Mouse (Mus musculus) R1 (cell line): ENCODE measurements around the gene Gm9507.
"Not testable (repeated sequence)": the region's sequence is repeated elsewhere in the genome, so short reads cannot be mapped to it uniquely, and the experiment has no call there.

Experiments used
- DNase-seq: peaks from one replicate; pipeline ENCODE4 v3.0.0-alpha.2; 2018; ENCODE audit warnings: low read depth, low spot score

Gene Gm9507

DNA sequence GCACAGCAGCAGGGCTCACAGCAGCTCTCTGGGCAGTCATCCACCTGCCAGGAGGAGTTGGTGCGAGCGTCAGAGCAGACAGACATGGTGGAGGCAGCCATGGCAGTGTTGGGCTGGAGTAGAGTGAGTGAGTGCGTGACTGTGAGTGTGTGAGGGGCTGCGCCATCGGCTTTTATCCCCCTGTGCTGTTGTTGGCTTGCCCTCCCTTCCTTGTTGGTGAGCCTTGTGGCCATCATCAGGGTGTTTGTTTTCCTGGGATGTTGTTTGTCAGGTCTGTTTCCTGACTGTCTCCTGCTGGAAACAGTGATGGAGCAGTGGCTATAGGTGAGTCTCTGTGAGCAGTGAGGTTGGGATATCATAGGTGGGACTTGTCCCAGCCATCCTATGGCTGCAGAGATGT is at the start of gene Gm9507:
Gm9507 (minus strand) TSS at position 101 of the 400 bp plus-strand sequence.
- DNase-seq: no peak

DNA sequence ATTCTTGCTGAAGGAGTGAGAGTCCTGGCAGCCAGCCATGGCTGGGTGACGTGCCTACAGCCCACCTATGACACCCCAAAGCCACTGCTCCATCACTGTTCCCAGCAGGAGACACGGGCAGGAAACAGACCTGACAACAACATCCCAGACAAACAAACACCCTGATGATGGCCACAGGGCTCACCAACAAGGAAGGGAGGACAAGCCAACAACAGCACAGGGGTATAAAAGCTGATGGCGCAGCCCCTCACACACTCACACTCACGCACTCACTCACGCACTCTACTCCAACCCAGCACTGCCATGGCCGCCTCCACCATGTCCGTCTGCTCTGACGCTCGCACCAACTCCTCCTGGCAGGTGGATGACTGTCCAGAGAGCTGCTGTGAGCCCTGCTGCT is 40.9 kb upstream of the Gm9507 start, which contains the start of gene Gm10318:
Gm10318 (plus strand) TSS at position 301 of the 400 bp plus-strand sequence.
- DNase-seq: no peak

DNA sequence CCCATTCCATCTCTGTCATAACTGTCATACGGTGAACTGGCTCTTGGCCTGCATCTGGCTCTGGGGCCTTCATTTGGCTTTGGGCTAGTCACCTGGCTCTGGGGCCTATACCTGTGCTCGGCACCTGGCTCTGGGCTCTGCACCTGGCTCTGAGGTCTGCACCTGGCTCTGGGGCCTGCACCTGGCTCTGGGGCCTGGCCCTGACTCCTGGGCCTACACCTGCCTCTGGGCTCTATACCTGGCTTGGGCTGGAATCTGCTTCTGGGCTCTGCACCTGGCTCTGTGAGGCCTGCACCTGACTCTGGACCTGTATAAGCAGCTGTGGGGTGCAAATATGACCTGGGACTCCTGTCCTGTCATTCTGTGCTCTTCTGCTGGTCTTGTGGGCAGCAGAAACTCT is 35.9 kb upstream of the Gm9507 start:
- DNase-seq: no peak

DNA sequence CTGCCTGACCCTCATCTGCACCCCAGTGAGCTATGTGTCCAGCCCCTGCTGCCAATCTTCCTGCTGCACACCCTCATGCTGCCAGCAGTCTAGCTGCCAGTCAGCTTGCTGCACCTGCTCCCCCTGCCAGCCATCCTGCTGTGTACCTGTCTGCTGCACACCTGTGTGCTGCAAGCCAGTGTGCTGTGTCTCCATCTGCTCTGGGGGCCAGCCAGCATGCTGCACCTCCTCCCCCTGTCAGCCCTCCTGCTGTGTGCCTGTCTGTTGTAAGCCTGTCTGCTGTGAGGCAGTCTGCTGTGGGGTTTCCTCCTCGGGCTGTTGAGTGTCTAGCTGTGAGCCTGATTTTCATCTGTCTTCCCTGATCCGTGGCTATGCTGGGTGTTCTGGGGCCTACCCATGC is 35.3 kb upstream of the Gm9507 start:
- no peak for DNase-seq

DNA sequence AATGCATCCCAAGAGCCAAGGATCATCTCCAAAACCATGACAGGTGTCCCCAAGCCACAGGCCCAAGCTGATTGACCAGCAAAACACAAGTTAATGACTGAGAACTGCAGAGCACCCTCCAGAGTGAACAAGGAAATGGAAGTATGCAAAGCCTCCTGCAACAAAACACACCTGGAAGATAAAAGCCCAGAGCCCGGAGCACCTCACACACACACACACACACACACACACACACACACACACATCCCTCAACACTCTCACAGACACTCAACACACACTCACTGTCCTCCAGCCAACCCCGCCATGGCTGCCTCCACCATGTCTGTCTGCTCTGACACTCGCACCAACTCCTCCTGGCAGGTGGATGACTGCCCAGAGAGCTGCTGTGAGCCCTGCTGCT is 34.9 kb upstream of the Gm9507 start, which contains the start of gene Gm36176:
Gm36176 (plus strand) TSS at position 301 of the 400 bp plus-strand sequence.
- DNase-seq: no peak

DNA sequence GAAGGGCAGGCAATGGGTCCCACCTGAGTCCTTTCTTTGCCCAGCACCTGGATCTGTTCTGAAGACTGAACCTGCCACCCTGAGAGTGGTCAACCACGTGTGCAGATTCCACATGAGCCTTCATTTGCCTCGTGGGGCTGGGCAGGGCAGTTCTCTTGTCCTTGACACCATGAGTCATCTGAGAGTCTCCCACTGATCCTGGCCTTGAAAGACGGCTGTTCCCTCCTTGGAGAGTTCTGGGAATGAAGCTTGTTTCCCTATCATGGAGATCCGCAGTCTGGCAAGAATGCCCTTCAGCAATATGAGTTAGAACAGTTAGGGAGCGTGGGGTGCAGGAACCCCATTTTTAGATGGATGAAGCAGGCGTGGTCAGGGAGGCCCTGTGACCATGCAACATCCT is 27.4 kb upstream of the Gm9507 start:
- no peak for DNase-seq

DNA sequence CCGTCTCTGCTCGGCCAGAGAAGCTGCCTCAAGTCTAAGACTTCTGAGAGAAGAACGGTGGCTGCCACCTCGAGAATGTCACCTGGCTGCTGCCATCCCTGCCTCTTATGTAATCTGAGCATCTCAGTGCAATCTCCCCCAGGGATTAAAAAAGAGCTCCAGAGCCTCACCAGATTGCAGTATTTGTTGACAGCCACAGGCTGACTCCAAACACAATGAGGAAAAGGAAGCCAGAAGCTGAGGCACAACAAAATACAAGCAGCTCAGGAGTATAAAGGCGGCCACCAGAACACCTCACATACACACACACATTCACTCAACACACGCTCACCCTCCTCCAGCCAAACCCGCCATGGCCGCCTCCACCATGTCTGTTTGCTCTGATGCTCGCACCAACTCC is 24.0 kb upstream of the Gm9507 start, which contains the start of gene Krtap10-10:
Krtap10-10 (plus strand) TSS at position 301 of the 400 bp plus-strand sequence.
- no peak for DNase-seq

DNA sequence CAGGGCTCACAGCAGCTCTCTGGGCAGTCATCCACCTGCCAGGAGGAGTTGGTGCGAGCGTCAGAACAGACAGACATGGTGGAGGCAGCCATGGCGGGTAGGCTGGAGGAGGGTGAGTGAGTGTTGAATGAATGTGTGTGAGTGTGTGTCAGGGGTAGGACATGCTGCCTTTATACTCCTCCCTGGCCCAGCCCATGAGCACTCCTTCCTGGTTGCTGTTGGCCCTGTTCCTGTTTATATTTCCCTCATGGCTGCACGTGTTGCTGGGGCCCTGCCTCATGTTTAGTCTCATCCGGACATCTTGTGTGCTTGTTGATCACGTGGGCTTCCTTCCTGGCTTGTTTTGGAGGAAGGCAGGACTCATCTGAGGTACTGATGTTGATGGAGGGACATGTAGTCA is 15.3 kb upstream of the Gm9507 start, which contains the start of gene Krtap10-4:
Krtap10-4 (minus strand) TSS at position 145 of the 400 bp plus-strand sequence.
- DNase-seq: no peak

DNA sequence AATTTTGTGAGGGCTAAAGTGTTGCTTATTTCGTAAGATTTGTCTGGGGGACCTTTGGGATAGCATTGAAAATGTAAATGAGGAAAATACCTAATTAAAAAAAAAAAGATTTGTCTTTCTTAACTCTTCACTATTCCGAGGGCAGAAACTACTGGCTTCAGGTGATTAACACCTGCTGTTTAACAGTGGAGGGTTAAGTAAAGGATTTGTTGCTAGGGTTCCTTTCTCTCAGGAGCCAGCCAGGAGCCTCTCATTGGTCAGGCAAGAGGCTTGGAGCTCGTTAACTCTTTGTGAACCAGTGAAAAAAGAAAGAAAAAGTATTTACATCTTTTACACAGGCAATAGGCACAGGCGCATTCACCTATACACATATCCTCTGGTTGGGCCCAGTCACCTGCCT is 7.6 kb upstream of the Gm9507 start:
- DNase-seq: no peak

DNA sequence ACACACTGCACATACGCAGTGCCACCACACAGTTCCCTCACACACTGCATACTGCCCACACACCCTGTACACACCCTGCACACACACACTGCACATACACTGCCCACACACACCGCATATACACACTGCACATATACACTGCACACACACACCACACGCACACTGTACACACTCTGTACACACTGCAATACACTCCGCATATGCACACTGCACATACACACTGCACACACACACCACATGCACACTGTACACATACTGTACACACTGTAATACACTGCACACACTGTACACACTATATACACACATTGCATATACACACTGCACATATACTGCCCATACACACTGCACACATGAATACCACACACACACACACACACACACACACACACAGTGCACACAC is 6.9 kb upstream of the Gm9507 start:
- DNase-seq: no peak

DNA sequence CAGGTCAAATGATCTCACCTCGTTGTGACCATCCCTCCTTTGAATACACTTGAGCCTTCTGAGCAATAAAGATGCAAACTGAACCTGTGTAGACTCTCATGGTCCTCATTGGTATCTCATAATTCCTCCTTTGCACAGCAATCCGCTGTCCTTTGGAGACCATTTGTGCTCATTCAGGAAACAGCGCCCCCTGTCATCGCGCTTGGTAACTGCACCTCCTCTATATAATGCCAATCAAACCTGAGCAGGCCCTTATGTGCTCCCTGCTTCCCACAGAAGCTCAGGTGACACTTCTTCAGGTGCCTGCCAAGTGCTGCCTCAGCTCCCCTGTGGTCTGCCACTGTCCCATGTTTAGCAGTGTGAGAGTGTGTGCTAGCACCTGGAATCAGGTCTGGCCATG is 3.9 kb upstream of the Gm9507 start:
- DNase-seq: peak; percentile 40

DNA sequence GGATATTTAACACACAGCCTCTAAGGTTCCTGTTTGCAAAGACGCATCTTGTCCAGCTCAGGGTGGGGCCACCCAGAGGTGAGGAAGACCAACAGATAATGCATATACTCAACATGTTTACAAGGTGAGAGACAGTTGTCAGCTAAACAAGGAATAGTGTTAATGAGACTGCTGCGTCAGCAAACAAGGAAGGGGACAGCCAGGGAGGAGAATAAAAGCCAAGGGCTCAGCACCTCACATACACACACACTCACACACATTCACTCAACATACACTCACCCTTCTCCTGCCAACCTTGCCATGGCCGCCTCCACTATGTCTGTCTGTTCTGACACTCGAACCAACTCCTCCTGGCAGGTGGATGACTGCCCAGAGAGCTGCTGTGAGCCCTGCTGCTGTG is 2.7 kb upstream of the Gm9507 start, which contains the start of gene Gm2696:
Gm2696 (plus strand) TSS at position 301 of the 400 bp plus-strand sequence.
- DNase-seq: no peak

DNA sequence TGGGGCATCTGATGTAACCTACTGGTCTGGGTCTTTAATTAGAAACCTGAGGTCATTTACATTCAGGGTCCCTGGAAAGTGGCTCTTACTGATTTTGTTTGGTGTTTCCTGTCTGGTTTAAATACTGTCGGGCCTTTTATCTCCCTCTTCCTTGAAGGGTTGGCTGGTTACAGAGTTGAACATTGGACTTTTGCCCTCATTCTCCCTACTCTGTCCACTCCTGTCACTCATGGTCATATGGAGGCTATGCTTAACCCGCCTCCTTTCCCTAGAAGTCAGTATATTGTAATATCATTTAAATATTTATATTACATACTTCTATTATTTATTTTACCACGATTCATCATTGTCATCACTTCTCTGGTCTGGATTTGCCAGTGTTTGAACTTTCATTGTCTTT is 7.5 kb downstream of the Gm9507 start:
- no peak for DNase-seq

DNA sequence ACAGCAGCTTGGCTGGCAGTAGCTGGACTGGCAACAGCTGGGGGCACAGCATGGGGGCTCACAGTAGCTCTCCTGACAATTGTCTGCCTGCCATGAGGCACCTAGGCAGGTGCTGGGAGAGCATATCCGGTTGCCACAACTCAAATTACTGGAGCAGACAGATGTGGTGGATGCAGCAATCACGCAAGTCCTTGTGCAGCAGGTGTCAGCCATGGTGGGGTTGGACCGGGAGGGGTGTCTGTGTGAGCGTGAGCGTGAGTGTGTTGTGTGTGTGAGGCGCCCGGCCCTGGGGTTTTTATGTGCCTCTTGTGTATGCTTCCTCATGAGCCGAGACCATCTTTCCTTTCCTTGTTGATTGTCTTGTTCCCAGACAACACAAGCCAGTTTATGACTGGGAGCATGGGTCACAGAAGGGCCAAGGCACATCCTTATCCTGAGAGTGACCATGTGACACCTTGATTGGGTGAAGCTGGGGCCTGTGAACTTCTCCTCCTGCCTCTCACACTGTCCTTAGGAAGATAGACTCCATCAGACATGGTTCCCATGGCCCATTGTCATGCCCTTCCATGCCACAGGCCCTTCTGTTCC is 12.6 kb downstream of the Gm9507 start, which contains the start of gene Gm19668:
Gm19668 (minus strand) TSS at position 213 of the 588 bp plus-strand sequence.
- peak; percentile 11 for DNase-seq

DNA sequence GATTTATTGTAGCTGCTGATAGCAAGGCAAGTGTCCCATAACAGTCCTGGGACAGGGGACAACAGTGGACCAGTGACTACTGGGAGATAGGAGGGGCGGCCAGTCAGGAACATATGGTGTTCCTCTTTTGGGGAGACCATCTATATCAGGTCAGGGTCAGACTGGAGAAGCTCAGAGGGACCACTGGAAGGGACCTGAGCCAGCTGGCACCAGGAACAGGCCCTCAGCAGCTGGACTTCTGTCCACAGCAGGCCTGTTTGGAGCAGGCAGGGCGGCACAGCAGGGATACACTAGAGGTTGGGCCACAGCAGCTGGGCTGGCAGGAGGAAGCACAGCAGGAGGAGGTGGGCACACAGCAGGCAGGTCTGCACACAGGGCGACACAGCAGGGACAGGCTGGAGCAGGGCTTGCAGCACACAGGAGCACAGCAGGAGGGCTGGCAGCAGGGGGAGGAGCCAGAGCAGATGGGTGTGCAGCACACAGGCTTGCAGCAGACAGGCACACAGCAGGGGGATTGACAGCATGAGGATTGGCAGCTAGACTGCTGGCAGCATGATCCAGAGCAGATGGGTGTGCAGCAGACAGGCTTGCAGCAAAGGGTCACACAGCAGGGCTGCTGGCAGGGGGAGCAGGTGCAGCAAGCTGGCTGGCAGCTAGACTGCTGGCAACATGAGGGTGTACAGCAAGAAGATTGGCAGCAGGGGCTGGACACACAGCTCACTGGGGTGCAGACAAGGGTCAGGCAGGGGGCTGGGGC is 13.3 kb downstream of the Gm9507 start:
- DNase-seq: not testable (repeated sequence)

DNA sequence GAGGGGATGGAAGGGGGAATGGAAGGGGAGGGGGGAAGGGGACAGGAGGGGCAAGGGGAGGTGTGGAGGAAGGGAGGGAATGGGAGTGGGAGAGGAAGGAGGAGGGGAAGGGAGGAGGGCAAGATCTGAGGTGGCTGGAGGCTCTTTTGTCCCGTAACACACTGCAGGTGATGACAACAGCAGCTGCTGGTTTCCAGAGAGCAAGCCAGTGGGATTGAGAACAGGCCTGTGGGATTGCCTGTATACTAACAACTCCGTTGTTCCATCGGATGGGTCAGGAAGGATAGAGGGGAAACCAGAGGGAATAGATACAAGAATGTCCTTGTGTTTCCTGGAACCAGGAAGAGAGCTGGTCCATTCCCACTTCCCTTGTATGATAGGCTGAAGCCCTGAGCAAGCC is 14.0 kb downstream of the Gm9507 start:
- DNase-seq: no peak

DNA sequence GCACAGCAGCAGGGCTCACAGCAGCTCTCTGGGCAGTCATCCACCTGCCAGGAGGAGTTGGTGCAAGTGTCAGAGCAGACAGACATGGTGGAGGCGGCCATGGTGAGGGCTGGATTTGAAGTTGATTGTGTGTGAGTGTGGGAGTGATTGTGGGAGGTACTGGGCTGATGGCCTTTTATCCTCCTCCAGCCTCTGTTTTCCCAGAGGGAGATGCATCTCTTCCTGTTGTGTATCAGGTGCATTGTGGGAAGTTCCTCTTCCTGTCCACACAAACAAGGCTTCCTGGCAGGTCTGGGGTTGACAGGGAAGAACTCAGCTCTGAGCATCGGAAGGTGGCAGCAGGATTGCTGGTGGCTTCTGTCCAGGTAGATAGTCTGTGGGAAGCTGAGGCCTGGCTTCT is 16.7 kb downstream of the Gm9507 start, which contains the start of gene Gm9639:
Gm9639 (minus strand) TSS at position 101 of the 400 bp plus-strand sequence.
- no peak for DNase-seq

DNA sequence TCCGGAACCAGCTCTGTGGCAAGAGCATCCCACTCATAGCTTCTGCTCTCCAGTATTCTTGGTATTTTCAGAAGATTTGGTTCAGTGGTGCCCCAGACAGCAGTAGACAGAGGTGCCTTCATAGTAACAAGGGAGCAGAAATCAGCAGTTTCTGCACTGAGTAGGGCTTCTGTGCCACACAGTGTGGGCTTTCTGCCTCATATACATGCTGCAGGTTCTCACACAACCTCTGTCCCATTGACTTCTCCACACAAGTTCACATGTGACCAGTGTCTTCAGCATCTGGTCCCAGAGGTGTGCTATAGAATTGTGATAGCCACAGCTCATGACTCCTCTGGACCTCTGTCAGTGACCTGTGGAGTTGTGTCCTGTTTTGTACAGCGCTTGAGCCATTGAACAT is 23.0 kb downstream of the Gm9507 start:
- no peak for DNase-seq

DNA sequence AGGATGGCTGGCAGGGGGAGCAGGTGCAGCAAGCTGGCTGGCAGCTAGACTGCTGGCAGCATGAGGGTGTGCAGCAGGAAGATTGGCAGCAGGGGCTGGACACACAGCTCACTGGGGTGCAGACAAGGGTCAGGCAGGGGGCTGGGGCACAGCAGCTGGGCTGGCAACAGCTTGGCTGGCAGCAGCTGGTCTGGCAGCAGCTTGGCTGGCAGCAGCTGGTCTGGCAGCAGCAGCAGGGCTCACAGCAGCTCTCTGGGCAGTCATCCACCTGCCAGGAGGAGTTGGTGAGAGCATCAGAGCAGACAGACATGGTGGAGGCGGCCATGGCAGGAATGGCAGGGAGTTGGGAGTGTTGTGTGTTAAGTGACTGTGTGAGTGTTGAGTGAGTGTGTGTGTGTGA is 23.8 kb downstream of the Gm9507 start, which contains the start of gene Gm7137:
Gm7137 (minus strand) TSS at position 325 of the 400 bp plus-strand sequence.
- DNase-seq: not testable (repeated sequence)

DNA sequence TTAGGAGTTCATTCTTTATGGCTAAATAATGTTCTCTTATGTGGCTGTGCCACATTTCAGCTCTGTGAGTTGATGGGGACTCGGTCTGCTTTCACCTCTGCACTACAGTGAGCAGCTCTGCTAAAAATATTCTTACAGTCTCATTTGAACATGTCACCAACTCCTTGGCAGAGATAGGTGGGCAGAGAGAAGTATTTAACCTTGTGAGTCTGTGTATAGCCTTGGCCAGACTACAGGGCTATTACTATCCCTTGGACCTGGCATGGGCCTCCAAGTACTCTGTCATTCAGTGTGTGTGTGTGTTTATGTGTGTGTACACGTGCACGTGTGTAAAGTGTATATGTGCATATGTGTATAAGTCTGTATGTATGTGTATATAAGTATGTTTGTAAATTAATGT is 28.2 kb downstream of the Gm9507 start:
- DNase-seq: not testable (repeated sequence)

DNA sequence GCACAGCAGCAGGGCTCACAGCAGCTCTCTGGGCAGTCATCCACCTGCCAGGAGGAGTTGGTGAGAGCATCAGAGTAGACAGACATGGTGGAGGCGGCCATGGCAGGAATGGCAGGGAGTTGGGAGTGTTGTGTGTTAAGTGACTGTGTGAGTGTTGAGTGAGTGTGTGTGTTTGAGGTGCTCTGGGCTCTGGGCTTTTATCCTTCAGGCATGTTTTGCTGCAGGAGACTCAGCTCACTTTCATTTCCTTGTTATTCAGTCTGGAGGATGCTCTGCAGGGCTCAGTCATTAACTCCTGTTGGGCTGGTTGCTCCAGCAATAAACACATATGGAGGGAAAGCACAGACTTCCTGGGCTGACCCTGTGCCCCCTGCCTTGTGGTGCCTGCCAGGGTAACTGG is 29.2 kb downstream of the Gm9507 start, which contains the start of gene Gm3250:
Gm3250 (minus strand) TSS at position 101 of the 400 bp plus-strand sequence.
- not testable (repeated sequence) for DNase-seq

DNA sequence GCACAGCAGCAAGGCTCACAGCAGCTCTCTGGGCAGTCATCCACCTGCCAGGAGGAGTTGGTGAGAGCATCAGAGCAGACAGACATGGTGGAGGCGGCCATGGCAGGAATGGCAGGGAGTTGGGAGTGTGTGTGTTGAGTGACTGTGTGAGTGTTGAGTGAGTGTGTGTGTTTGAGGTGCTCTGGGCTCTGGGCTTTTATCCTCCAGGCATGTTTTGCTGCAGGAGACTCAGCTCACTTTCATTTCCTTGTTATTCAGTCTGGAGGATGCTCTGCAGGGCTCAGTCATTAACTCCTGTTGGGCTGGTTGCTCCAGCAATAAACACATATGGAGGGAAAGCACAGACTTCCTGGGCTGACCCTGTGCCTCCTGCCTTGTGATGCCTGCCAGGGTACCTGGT is 34.8 kb downstream of the Gm9507 start, which contains the start of gene Gm7138:
Gm7138 (minus strand) TSS at position 101 of the 400 bp plus-strand sequence.
- DNase-seq: not testable (repeated sequence)
